Mouse (Mus musculus): ENCODE data around the gene Ypel5.

DNA sequence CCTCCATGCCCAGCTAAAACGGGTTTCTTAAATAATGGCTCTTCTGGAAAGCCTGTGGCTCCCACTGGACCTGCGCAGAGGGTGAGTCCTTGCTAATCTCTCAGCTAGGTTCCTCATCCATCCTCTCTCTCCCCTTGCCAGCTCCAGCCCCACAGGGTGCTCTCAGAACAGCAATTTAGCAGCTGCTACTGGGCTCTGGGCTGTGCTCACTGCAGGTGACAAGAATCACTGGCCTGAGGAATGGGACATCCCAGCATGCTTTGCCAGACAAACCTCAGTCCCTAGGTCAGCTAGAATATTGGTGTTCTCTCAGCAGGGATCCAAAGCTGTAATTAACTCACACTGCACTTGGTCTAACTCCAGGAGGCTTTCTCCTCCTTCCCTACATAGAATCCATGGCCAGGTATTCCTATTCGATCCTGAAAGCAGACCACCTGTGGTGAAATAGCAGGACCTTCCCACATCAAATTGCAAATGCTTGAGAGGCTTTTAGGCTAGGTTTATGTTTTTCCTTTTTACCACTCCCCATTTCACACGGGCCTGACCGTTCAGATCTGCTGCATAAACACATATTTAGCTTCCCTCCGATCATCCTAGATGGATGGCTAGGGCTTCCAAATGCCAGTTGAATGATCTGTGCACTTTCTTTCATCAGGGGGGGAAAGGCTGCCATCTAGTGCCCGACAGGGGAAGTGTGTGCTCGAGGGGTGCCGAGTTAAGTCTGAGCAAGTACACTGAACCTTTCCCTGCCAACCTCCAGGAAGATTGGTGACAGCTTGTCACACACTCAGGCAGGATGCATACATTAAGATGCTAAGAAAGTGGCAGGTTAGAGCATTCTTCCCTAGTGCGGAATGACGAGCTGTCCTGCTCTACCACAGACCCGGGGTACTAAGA is 22.6 kb upstream of the Ypel5 start:
- no peak for TF ChIP-seq POLR2A (IDR thresholded peaks at IDR 0.05; ENCODE audit: low read depth, low read length)
- TF ChIP-seq CTCF (IDR thresholded peaks at IDR 0.05; ENCODE audit: extremely low read depth, insufficient read length, insufficient replicate concordance, low read depth, low read length), result peak; percentile 74
